Comparison of ENCODE assay signal across 9 mouse cellular contexts in the genomic region with DNA sequence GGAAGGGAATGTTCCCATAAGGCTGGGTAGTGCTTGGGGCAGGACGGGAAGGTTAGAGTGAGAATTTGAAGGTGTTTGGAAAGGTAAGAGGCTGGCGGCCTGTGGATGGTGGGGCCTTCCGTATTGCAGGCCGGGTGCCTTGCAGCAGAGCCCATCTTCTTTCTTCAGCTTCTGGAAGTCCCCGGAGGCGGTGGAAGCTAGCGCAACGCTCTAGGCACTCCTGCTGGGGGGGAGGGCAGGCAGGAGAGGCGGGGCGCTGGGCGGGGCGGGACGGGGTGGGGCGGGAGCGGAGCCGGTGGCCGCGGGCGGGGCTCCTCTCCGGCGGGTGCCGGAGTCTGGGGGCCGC. TPM values are rescaled to one million over a fixed set of nuclear protein-coding genes. Genes with fewer than 3 reads are reported as not detected.
DNase-seq lines count a peak whose midpoint lies in the region.
"Had no signal": no experiment of that assay in that cellular context is flagged by ENCODE, and none has a peak within 500 bp of the region (broad histone marks: within the 10 kb centered on the region; RNA-seq: fewer than 3 reads in every experiment).

No protein-coding gene starts in this region.

- H3K27me3 ChIP-seq in limb, embryonic 10.5 days (ENCODE audit: low read depth, poor library complexity, severe bottlenecking): peaks cover 34% of the 10 kb centered on the region

- no peaks in the 10 kb centered on the region for H3K36me3 ChIP-seq in limb, embryonic 10.5 days

- DNase-seq in cerebellum, adult 11 months: peak; percentile 61
- DNase-seq in cerebellum, postnatal 4 days (ENCODE audit: low spot score in 2 of 2): no peak
- peak; percentile 15 for DNase-seq in thymus, postnatal 14 days
- no peak for DNase-seq in thymus, postnatal 0 days (ENCODE audit: low spot score)
- no peak for DNase-seq in limb, embryonic 10.5 days (ENCODE audit: low spot score)
- peak; percentile 81 for DNase-seq in right cerebral cortex, postnatal 10 days (ENCODE audit: low spot score in 2 of 2)
- DNase-seq in MN1 (ENCODE audit: low spot score): no peak
- DNase-seq in embryo, embryonic 9.5 days (ENCODE audit: extremely low spot score): no peak

- no peak overlapping the region for H3K27ac ChIP-seq in limb, embryonic 10.5 days
- H3K27ac ChIP-seq: macrophage had no signal

- under 1% methylated on average over 18 of the region's 23 CpGs for WGBS in limb, embryonic 10.5 days

- no peaks in the 10 kb centered on the region for H3K9me3 ChIP-seq in limb, embryonic 10.5 days (replicated peaks)

- H3K4me1 ChIP-seq in limb, embryonic 10.5 days: peaks cover 9% of the 10 kb centered on the region

- H3K4me3 ChIP-seq in limb, embryonic 10.5 days: peak overlapping the region; percentile 52

RNA-seq across cellular contexts. Expression of gene Golga7b, which starts 8.0 kb away (rescaled TPM):
- 0.39 and 0.52 TPM in 2 replicates for polyA plus RNA-seq in thymus, postnatal 0 days (2015; fragmentation: Nextera tagmentation; extraction: Ambion mirVana)
- not detected in 2 replicates for polyA plus RNA-seq in limb, embryonic 10.5 days (2016; fragmentation: Nextera tagmentation; extraction: Ambion mirVana)
- polyA plus RNA-seq: macrophage had no signal

RNA-seq across cellular contexts. Expression of gene Sfrp5, which starts 53.4 kb away (rescaled TPM):
- polyA plus RNA-seq in thymus, postnatal 0 days (2015; fragmentation: Nextera tagmentation; extraction: Ambion mirVana): 0.36 and 0.49 TPM in 2 replicates
- 0.21 and 2.4 TPM in 2 replicates for polyA plus RNA-seq in limb, embryonic 10.5 days (2016; fragmentation: Nextera tagmentation; extraction: Ambion mirVana)

Comparison
In these comparisons a context has a peak if more than half of its experiments do, and no peak if none do; other contexts are left out.
1. DNase-seq: peak in cerebellum, adult 11 months (single experiment), thymus, postnatal 14 days (single experiment) and right cerebral cortex, postnatal 10 days (2 of 2); none in cerebellum, postnatal 4 days (0 of 2), thymus, postnatal 0 days (single experiment), limb, embryonic 10.5 days (single experiment), MN1 (single experiment) and embryo, embryonic 9.5 days (single experiment).